Mouse (Mus musculus) kidney, adult 11 months (tissue): Measurements from ENCODE around the gene Slc39a8.

Source experiments
- DNase-seq: peaks from one replicate; pipeline ENCODE4 v3.0.0; 2022

Slc39a8 gene

GRCm38 (mm10) chr3:135825016-135825753 lies at the start of gene Slc39a8:
Gene Slc39a8, plus strand, starts transcription at chr3:135825279.
- DNase-seq = peak; percentile 83

- DNase-seq = no peak
These were observed 40.0 kb upstream of the Slc39a8 start for GRCm38 (mm10) chr3:135785065-135785464.

- no peak for DNase-seq
These were observed 29.0 kb upstream of the Slc39a8 start for GRCm38 (mm10) chr3:135796117-135796516.

- DNase-seq = peak; percentile 10
These were observed 26.8 kb upstream of the Slc39a8 start for GRCm38 (mm10) chr3:135798241-135798640.

GRCm38 (mm10) chr3:135798665-135799064 lies 26.4 kb upstream of the Slc39a8 start:
- no peak for DNase-seq

GRCm38 (mm10) chr3:135814665-135815064 lies 10.4 kb upstream of the Slc39a8 start:
- DNase-seq = no peak

- DNase-seq = no peak
These were observed 8.9 kb upstream of the Slc39a8 start for GRCm38 (mm10) chr3:135815973-135816727.

- no peak for DNase-seq
These were observed 8.0 kb upstream of the Slc39a8 start for GRCm38 (mm10) chr3:135817124-135817523.

- peak; percentile 27 for DNase-seq
These were observed 643 bp upstream of the Slc39a8 start for GRCm38 (mm10) chr3:135824436-135824835.

GRCm38 (mm10) chr3:135825754-135826683 lies 940 bp downstream of the Slc39a8 start:
- DNase-seq = peak; percentile 58

- no peak for DNase-seq
These were observed 1.7 kb downstream of the Slc39a8 start for GRCm38 (mm10) chr3:135826684-135827249.

- no peak for DNase-seq
These were observed 2.9 kb downstream of the Slc39a8 start for GRCm38 (mm10) chr3:135828000-135828399.

- DNase-seq = no peak
These were observed 7.4 kb downstream of the Slc39a8 start for GRCm38 (mm10) chr3:135832496-135832895.

- no peak for DNase-seq
These were observed 7.8 kb downstream of the Slc39a8 start for GRCm38 (mm10) chr3:135832907-135833306.

GRCm38 (mm10) chr3:135834988-135835387 lies 9.9 kb downstream of the Slc39a8 start:
- no peak for DNase-seq

- DNase-seq = no peak
These were observed 14.5 kb downstream of the Slc39a8 start for GRCm38 (mm10) chr3:135839535-135839934.

GRCm38 (mm10) chr3:135840185-135840584 lies 15.1 kb downstream of the Slc39a8 start:
- DNase-seq = no peak

- peak; percentile 28 for DNase-seq
These were observed 16.8 kb downstream of the Slc39a8 start for GRCm38 (mm10) chr3:135841716-135842511.

GRCm38 (mm10) chr3:135843181-135843580 lies 18.1 kb downstream of the Slc39a8 start:
- no peak for DNase-seq

GRCm38 (mm10) chr3:135843707-135844106 lies 18.6 kb downstream of the Slc39a8 start:
- no peak for DNase-seq

GRCm38 (mm10) chr3:135844835-135845234 lies 19.8 kb downstream of the Slc39a8 start:
- no peak for DNase-seq

GRCm38 (mm10) chr3:135845860-135846259 lies 20.8 kb downstream of the Slc39a8 start:
- no peak for DNase-seq
